Mouse (Mus musculus) granulocyte monocyte progenitor cell, adult 5-6 weeks (primary cell): Measurements from ENCODE around the gene Smarcd2. TPM values are rescaled to one million over a fixed set of nuclear protein-coding genes. Genes with fewer than 3 reads are reported as not detected.
A peak's percentile ranks its signal among the peaks of the same experiment; 100 is the strongest.

ENCODE experiments used
- ATAC-seq: replicated peaks from 2 replicates; pipeline ENCODE4 v1.8.0; 2016; ENCODE audit warnings: mild to moderate bottlenecking, moderate TSS enrichment, inconsistent platforms; ENCODE audit not compliant: poor library complexity, severe bottlenecking
- total RNA-seq, 2 experiments: library from RNA; stranded (forward) in 1 of 2; stranded (reverse) in 1 of 2; fragments of 200-712, 200-1000 nt in 1 of 2; fragments of >200 nt in 1 of 2; fragmentation: Nextera tagmentation in 1 of 2; gene quantifications; 2 replicates each; pipeline ENCODE4 v1.2.3; 2014 to 2017

Gene Smarcd2
- total RNA-seq, 2 experiments from 2014 or later: 76.4 to 221 TPM

DNA sequence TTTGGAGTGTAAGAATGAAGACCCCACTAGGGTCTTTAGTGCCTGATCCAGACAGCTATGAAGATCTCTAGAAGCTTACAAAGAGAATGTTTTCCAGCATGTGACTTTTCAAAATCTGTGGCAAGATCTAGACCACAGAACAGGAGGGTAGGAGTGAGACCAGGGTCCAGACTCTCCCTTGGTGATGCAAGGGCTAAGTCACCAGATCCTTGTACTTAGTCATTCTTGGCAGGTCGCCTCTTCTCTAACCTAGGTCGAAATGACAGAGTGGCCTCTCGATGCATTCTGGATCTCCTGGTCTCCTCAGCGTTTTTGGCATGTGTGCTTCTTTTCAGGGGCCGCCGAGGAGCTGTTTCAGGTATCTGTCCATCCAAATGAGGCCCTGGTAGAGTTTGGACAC, 9.7 kb upstream of the Smarcd2 start:
- peak; percentile 62 for ATAC-seq

- peak; percentile 70 for ATAC-seq
Measured at GRCm38 (mm10) chr11:106276454-106276853, 3.7 kb upstream of the Smarcd2 start, which contains the start of gene Tcam1. Gene Tcam1, plus strand, starts transcription at chr11:106276672.

GRCm38 (mm10) chr11:106274971-106275411, 2.2 kb upstream of the Smarcd2 start:
- no peak for ATAC-seq

- ATAC-seq: no peak
Measured at GRCm38 (mm10) chr11:106274374-106274773, 1.6 kb upstream of the Smarcd2 start.

GRCm38 (mm10) chr11:106273811-106274210, 1.0 kb upstream of the Smarcd2 start:
- no peak for ATAC-seq

DNA sequence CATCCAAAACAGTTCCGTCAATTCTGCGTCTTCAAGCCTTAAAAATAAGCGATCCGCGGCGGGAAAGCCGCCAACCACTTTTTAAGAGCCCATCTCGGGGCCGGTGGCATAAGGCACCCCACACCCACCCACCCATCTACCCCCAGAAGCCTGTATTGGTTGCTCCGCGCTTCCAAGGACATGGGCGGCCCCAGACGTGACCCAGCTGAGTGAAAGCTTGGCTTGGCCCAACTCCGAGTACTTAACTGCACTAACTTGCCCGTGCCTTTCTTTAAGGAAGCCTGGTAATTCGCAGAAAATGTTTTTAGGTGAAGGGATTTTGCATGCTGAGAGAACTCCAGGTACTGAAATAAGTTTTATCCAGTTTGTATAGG, 526 bp upstream of the Smarcd2 start:
- no peak for ATAC-seq

DNA sequence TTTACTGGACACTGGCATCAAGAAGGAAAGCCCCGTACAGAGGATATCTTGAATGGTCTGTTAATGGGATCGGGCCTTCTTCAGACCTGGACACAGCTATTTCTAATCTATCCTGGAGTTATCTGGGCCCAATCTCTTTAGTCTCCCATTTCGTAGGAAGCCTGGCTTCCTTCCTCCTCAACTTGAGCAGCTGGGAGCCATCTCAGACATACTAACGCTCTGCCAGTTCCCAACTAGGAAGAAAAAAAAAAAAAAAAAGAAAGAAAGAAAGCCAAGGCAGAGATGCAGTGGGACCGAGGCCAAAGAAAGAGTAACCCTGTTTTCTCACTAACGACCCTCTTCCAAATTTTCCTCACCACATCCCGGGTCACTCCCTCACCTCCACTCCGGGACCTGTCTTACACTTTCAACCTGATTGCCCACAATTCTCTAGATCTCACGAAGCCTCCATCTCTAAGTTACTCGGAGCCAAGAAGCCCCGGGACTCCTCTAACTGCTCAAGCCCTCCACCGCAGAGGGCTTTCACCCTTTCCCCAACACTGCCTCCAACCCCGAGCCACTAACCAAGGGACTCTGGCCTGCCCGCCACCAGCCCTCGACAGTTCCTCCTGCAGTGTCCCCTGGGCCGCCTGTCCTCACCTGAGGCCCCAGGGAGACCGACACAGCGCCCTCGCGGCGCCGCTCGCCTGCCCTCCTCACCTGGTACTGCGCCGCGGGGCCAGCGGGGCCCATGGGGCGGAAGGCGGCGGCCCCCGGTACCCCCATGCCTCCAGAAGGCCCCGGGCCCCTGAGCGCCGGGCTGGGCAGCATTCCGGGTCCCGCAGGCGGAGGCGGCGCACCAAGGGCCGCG, 753 bp downstream of the Smarcd2 start:
- 0 out of 2 replicates have a peak, but pooled peaks have one; percentile 1 for ATAC-seq

- ATAC-seq: no peak
Measured at GRCm38 (mm10) chr11:106271131-106271793, 1.5 kb downstream of the Smarcd2 start.

DNA sequence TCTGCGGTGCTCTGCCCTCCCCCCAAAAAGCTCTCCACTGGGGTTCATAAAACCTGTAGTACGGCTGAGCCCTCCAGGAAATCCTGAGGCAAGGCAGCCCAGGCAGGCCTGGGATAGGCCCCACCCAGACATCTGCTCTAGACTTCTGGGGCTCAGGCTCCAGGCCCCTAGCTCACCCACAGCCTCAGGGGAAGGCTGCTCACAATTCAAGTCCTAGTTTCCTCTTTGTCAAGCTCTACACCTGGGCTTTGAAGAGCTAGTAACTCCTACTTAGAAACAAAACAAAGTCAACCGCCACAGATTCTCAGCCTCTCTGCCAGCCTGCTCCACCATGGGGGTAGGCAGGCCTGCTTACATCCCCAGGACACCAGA, 3.7 kb downstream of the Smarcd2 start:
- ATAC-seq: no peak

GRCm38 (mm10) chr11:106268326-106269059, 4.3 kb downstream of the Smarcd2 start:
- no peak for ATAC-seq

DNA sequence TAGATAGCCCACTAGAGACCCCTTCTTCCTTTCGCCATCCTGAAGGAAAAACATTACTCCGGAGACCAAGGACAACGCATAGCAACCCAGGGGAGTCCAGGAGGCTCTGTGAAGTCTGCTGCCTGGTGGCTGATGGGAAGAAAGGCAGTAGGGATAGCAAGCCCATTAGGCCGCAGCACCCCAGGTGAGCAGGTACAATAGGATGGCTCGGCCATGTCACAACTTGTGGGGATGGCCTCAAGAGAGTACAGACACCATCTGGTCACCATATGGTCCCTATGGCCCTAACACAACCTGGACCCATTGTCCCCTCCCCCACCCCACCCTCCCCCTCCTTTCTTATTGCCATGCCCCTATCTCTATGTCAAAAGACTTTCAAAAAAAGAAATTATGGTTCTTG, 4.9 kb downstream of the Smarcd2 start:
- ATAC-seq: no peak

GRCm38 (mm10) chr11:106267311-106267852, 5.4 kb downstream of the Smarcd2 start:
- no peak for ATAC-seq

- no peak for ATAC-seq
Measured at GRCm38 (mm10) chr11:106266431-106266830, 6.3 kb downstream of the Smarcd2 start.

DNA sequence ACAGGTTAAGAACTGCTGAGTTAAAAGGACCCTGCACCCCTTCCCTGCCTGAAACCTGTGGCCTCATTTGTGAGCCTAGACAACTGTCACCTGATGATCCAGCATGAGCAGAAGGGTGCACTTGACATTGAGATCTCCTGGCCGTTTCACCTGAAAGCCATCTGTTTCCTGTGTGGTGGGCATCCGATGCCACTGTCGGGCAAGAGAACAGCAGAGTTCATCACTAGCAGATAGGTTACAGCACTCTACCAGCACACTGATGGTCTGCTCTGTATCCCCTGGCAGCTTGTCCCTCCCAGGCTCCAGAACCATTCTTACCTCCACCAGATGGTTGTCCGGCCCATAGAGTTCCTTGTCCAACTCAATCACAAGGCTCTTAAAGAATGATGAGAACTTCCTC, 7.2 kb downstream of the Smarcd2 start:
- ATAC-seq: no peak

DNA sequence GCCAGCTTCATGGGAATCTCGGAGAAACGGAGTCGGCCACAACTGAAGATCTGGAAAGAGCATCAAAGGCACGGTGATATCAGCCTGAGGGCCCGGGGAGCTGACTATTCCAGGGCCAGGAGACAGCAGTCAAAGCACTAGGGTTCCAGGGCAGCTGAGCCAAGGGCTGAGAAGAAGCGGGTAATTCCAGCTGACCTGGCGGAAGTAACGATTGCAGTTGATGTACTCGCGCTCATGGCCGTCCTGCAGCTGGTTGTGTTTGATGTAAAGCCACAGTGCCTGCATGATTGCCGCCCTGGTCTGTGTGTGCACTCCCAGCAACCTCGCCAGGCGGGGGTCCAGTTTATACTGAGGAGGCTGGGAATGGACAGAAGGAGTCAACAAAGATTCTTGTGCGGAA, 7.8 kb downstream of the Smarcd2 start:
- no peak for ATAC-seq

DNA sequence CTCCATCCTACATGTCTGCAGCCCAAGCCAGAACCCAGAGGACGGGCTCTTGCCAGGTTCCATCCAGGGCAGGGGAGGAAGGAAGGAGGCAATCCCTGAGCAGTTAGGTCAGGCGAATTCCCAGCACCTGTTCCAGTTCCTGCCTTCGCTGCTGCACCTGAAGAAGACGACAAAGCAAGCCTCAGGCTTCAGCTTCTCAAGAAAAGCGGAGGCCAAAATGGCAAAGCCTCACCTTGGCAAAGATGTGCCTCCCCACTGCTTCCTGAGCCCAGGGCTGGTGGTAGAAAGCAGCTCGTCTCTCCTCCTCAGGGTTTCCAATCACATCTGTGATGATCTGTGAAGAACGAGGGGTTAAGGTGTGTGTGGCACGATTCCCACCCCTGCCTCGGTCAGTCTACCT, 8.8 kb downstream of the Smarcd2 start:
- ATAC-seq: no peak

- ATAC-seq: no peak
Measured at GRCm38 (mm10) chr11:106260826-106261450, 11.8 kb downstream of the Smarcd2 start.

DNA sequence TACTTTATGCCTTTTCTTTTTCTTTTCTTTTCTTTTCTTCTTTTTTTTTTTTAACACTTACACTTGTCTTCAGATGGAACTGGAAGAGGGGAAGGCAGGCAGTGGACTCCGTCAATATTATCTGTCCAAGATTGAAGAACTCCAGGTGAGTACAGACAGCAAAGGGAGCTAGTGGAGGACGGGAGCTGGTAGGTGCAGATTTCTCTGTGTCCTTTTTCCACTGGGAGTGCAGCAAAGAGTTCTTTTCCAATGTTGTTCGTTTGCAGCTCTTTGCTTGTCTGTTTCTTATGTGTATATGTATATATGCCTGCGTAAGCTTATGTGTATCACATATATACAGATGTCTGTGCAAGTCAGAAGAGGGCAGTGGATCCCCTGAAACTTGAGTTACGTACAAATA, 16.0 kb downstream of the Smarcd2 start:
- no peak for ATAC-seq

GRCm38 (mm10) chr11:106255685-106256451, 16.9 kb downstream of the Smarcd2 start, which contains the start of the genes Ftsj3 and Psmc5:
Gene Ftsj3, minus strand, starts transcription at chr11:106256079.
Gene Psmc5, plus strand, starts transcription at chr11:106256154.
- peak; percentile 85 for ATAC-seq
